Mouse (Mus musculus): Measurements from ENCODE around the gene Zdhhc17. TPM values are rescaled to one million over a fixed set of nuclear protein-coding genes. Genes with fewer than 3 reads are reported as not detected.
A peak's percentile ranks its signal among the peaks of the same experiment; 100 is the strongest.

The Zdhhc17 gene
- polyA plus RNA-seq, 1 experiment from 2014 or later = 19.7 TPM

- 82% methylated on average over 1 of the region's 1 CpGs for WGBS (ENCODE audit: insufficient replicate concordance)
- no peak overlapping the region for H3K9ac ChIP-seq (ENCODE audit: low read depth, low read length)
- H3K36me3 ChIP-seq (ENCODE audit: control insufficient read depth, insufficient read depth, low read length) = no peaks in the 10 kb centered on the region
- no peak overlapping the region for H3K27ac ChIP-seq (ENCODE audit: low read depth, low read length)
- no peak overlapping the region for H3K4me3 ChIP-seq (ENCODE audit: low read depth, low read length)
- no peaks in the 10 kb centered on the region for H3K4me1 ChIP-seq (ENCODE audit: control insufficient read depth, insufficient read depth, low read length)
- H3K27me3 ChIP-seq (ENCODE audit: control insufficient read depth, insufficient read depth, low read length) = no peaks in the 10 kb centered on the region
- ATAC-seq (replicated peaks; ENCODE audit: insufficient number of reproducible peaks, low FRiP score, low TSS enrichment) = no peak
- H3K4me2 ChIP-seq = no peak overlapping the region
- no peaks in the 10 kb centered on the region for H3K9me3 ChIP-seq (replicated peaks; ENCODE audit: control insufficient read depth, low read length)
Measured at GRCm38 (mm10) chr10:111035134-111035533, 25.2 kb upstream of the Zdhhc17 start.

- H3K27me3 ChIP-seq (ENCODE audit: control insufficient read depth, insufficient read depth, low read length) = no peaks in the 10 kb centered on the region
- no peak overlapping the region; the same call in 1 of the 2 replicates for H3K9ac ChIP-seq (ENCODE audit: low read depth, low read length)
- H3K36me3 ChIP-seq (ENCODE audit: control insufficient read depth, insufficient read depth, low read length) = no peaks in the 10 kb centered on the region
- H3K4me3 ChIP-seq (ENCODE audit: low read depth, low read length) = peak overlapping the region; percentile 30
- no peak overlapping the region for H3K27ac ChIP-seq (ENCODE audit: low read depth, low read length)
- ATAC-seq (replicated peaks; ENCODE audit: insufficient number of reproducible peaks, low FRiP score, low TSS enrichment) = no peak
- H3K4me1 ChIP-seq (ENCODE audit: control insufficient read depth, insufficient read depth, low read length) = 0 out of 2 replicates have a peak, but pooled peaks cover 2% of the 10 kb centered on the region
- H3K4me2 ChIP-seq = peak overlapping the region; percentile 59
- WGBS (ENCODE audit: insufficient replicate concordance) = 37% methylated on average over 20 of the region's 20 CpGs
- no peaks in the 10 kb centered on the region for H3K9me3 ChIP-seq (replicated peaks; ENCODE audit: control insufficient read depth, low read length)
Measured at GRCm38 (mm10) chr10:111031511-111032365, 21.8 kb upstream of the Zdhhc17 start.

GRCm38 (mm10) chr10:111030845-111031244 is 20.9 kb upstream of the Zdhhc17 start:
- Histone ChIP-seq H3K27me3 (ENCODE audit: control insufficient read depth, insufficient read depth, low read length) (no peaks in the 10 kb centered on the region), H3K27ac (ENCODE audit: low read depth, low read length) (no peak overlapping the region), H3K36me3 (ENCODE audit: control insufficient read depth, insufficient read depth, low read length) (no peaks in the 10 kb centered on the region), H3K9ac (ENCODE audit: low read depth, low read length) (no peak overlapping the region), H3K4me2 (no peak overlapping the region), H3K9me3 (replicated peaks; ENCODE audit: control insufficient read depth, low read length) (no peaks in the 10 kb centered on the region), H3K4me1 (ENCODE audit: control insufficient read depth, insufficient read depth, low read length) (0 out of 2 replicates have a peak, but pooled peaks cover 2% of the 10 kb centered on the region), H3K4me3 (ENCODE audit: low read depth, low read length) (no peak overlapping the region)
- WGBS (ENCODE audit: insufficient replicate concordance) = 70% methylated on average over 2 of the region's 2 CpGs
- ATAC-seq (replicated peaks; ENCODE audit: insufficient number of reproducible peaks, low FRiP score, low TSS enrichment) = no peak

GRCm38 (mm10) chr10:111026106-111026505 is 16.2 kb upstream of the Zdhhc17 start:
- ATAC-seq (replicated peaks; ENCODE audit: insufficient number of reproducible peaks, low FRiP score, low TSS enrichment) = no peak

GRCm38 (mm10) chr10:111024746-111025145 is 14.8 kb upstream of the Zdhhc17 start:
- H3K4me1 ChIP-seq (ENCODE audit: control insufficient read depth, insufficient read depth, low read length) = 0 out of 2 replicates have a peak, but pooled peaks cover 2% of the 10 kb centered on the region
- H3K9me3 ChIP-seq (replicated peaks; ENCODE audit: control insufficient read depth, low read length) = no peaks in the 10 kb centered on the region
- H3K9ac ChIP-seq (ENCODE audit: low read depth, low read length) = no peak overlapping the region
- no peaks in the 10 kb centered on the region for H3K36me3 ChIP-seq (ENCODE audit: control insufficient read depth, insufficient read depth, low read length)
- H3K27me3 ChIP-seq (ENCODE audit: control insufficient read depth, insufficient read depth, low read length) = no peaks in the 10 kb centered on the region
- H3K4me3 ChIP-seq (ENCODE audit: low read depth, low read length) = no peak overlapping the region
- no peak for ATAC-seq (replicated peaks; ENCODE audit: insufficient number of reproducible peaks, low FRiP score, low TSS enrichment)
- H3K4me2 ChIP-seq = no peak overlapping the region
- 67% methylated on average over 4 of the region's 4 CpGs for WGBS (ENCODE audit: insufficient replicate concordance)
- H3K27ac ChIP-seq (ENCODE audit: low read depth, low read length) = no peak overlapping the region

More at GRCm38 (mm10) chr10:111026106-111026505, 16.2 kb upstream of the Zdhhc17 start:
- no peak overlapping the region for H3K4me2 ChIP-seq
- 81% methylated on average over 6 of the region's 6 CpGs for WGBS (ENCODE audit: insufficient replicate concordance)
- H3K27me3 ChIP-seq (ENCODE audit: control insufficient read depth, insufficient read depth, low read length) = no peaks in the 10 kb centered on the region
- no peak overlapping the region for H3K9ac ChIP-seq (ENCODE audit: low read depth, low read length)
- H3K36me3 ChIP-seq (ENCODE audit: control insufficient read depth, insufficient read depth, low read length) = no peaks in the 10 kb centered on the region
- no peaks in the 10 kb centered on the region for H3K9me3 ChIP-seq (replicated peaks; ENCODE audit: control insufficient read depth, low read length)
- no peak overlapping the region for H3K27ac ChIP-seq (ENCODE audit: low read depth, low read length)
- H3K4me3 ChIP-seq (ENCODE audit: low read depth, low read length) = no peak overlapping the region
- 0 out of 2 replicates have a peak, but pooled peaks cover 2% of the 10 kb centered on the region for H3K4me1 ChIP-seq (ENCODE audit: control insufficient read depth, insufficient read depth, low read length)

GRCm38 (mm10) chr10:111014476-111014875 is 4.5 kb upstream of the Zdhhc17 start:
- Histone ChIP-seq H3K4me1 (ENCODE audit: control insufficient read depth, insufficient read depth, low read length) (no peaks in the 10 kb centered on the region), H3K36me3 (ENCODE audit: control insufficient read depth, insufficient read depth, low read length) (no peaks in the 10 kb centered on the region), H3K4me3 (ENCODE audit: low read depth, low read length) (no peak overlapping the region), H3K4me2 (no peak overlapping the region), H3K27me3 (ENCODE audit: control insufficient read depth, insufficient read depth, low read length) (no peaks in the 10 kb centered on the region), H3K9me3 (replicated peaks; ENCODE audit: control insufficient read depth, low read length) (no peaks in the 10 kb centered on the region), H3K27ac (ENCODE audit: low read depth, low read length) (no peak overlapping the region), H3K9ac (ENCODE audit: low read depth, low read length) (no peak overlapping the region)
- 80% methylated on average over 17 of the region's 17 CpGs for WGBS (ENCODE audit: insufficient replicate concordance)
- no peak for ATAC-seq (replicated peaks; ENCODE audit: insufficient number of reproducible peaks, low FRiP score, low TSS enrichment)

GRCm38 (mm10) chr10:111013265-111013664 is 3.3 kb upstream of the Zdhhc17 start:
- 0 out of 2 replicates have a peak, but pooled peaks cover under 1% of the 10 kb centered on the region for H3K4me1 ChIP-seq (ENCODE audit: control insufficient read depth, insufficient read depth, low read length)
- H3K4me2 ChIP-seq = no peak overlapping the region
- no peak overlapping the region for H3K9ac ChIP-seq (ENCODE audit: low read depth, low read length)
- no peaks in the 10 kb centered on the region for H3K27me3 ChIP-seq (ENCODE audit: control insufficient read depth, insufficient read depth, low read length)
- H3K9me3 ChIP-seq (replicated peaks; ENCODE audit: control insufficient read depth, low read length) = no peaks in the 10 kb centered on the region
- no peak for ATAC-seq (replicated peaks; ENCODE audit: insufficient number of reproducible peaks, low FRiP score, low TSS enrichment)
- no peak overlapping the region for H3K27ac ChIP-seq (ENCODE audit: low read depth, low read length)
- WGBS (ENCODE audit: insufficient replicate concordance) = 89% methylated on average over 3 of the region's 3 CpGs
- no peak overlapping the region for H3K4me3 ChIP-seq (ENCODE audit: low read depth, low read length)
- no peaks in the 10 kb centered on the region for H3K36me3 ChIP-seq (ENCODE audit: control insufficient read depth, insufficient read depth, low read length)

- WGBS (ENCODE audit: insufficient replicate concordance) = 69% methylated on average over 5 of the region's 5 CpGs
- H3K36me3 ChIP-seq (ENCODE audit: control insufficient read depth, insufficient read depth, low read length) = no peaks in the 10 kb centered on the region
- no peak overlapping the region for H3K27ac ChIP-seq (ENCODE audit: low read depth, low read length)
- ATAC-seq (replicated peaks; ENCODE audit: insufficient number of reproducible peaks, low FRiP score, low TSS enrichment) = no peak
- H3K4me1 ChIP-seq (ENCODE audit: control insufficient read depth, insufficient read depth, low read length) = 0 out of 2 replicates have a peak, but pooled peaks cover 4% of the 10 kb centered on the region
- H3K9ac ChIP-seq (ENCODE audit: low read depth, low read length) = no peak overlapping the region
- no peak overlapping the region for H3K4me2 ChIP-seq
- no peak overlapping the region for H3K4me3 ChIP-seq (ENCODE audit: low read depth, low read length)
- no peaks in the 10 kb centered on the region for H3K27me3 ChIP-seq (ENCODE audit: control insufficient read depth, insufficient read depth, low read length)
- H3K9me3 ChIP-seq (replicated peaks; ENCODE audit: control insufficient read depth, low read length) = no peaks in the 10 kb centered on the region
Measured at GRCm38 (mm10) chr10:111012496-111013038, 2.6 kb upstream of the Zdhhc17 start.
